Mouse (Mus musculus): Measurements from ENCODE around the gene Rnf217.

DNA sequence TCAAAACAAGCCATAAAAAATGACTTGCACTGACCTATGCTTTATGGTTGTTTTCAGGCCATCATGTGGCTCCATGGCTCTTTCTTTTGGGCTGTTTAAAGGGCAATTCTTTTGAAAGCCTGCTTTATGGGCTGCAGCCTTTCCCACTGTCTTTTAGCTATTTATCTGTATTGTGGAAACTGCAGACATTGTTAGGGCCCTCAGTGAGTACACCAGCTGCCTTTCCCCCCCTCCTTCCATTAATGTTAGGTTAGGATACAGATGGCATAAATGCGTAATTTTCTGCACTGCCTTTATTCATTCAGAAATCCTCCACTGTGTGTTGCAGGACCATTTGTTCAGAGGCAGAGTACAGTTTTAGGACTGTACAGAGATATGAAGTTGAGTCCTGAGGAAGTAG lies 93.1 kb downstream of the Rnf217 start:
- no peak for TF ChIP-seq CTCF (IDR thresholded peaks at IDR 0.05; ENCODE audit: low read depth, low read length)
- TF ChIP-seq POLR2A (IDR thresholded peaks at IDR 0.05; ENCODE audit: extremely low read depth, insufficient read depth, low read length) = no peak
